Comparison of ENCODE assay signal across 18 mouse cellular contexts in genomic region chr5:34538079-34538478, GRCm38 (mm10). TPM values are rescaled to one million over a fixed set of nuclear protein-coding genes. Genes with fewer than 3 reads are reported as not detected.
DNase-seq lines count a peak whose midpoint lies in the region; ATAC-seq and TF ChIP-seq lines count a peak whose summit lies in the region.
"Had no signal": no experiment of that assay in that cellular context is flagged by ENCODE, and none has a peak within 500 bp of the region (broad histone marks: within the 10 kb centered on the region; RNA-seq: fewer than 3 reads in every experiment).

No protein-coding gene starts in this region.

- TF ChIP-seq POLR2A in spleen, adult 2 months (IDR thresholded peaks at IDR 0.05; ENCODE audit: low read depth, low read length): no peak

- no peak for DNase-seq in kidney, postnatal 0 days (ENCODE audit: low spot score)
- no peak for DNase-seq in kidney, postnatal 14 days
- no peak for DNase-seq in spleen, adult 2 months (ENCODE audit: low read depth in 1 of 2, low spot score in 2 of 2)
- no peak for DNase-seq in spleen, postnatal 4 days (ENCODE audit: low spot score in 2 of 2)
- DNase-seq in midbrain, embryonic 11.5 days (ENCODE audit: low spot score, missing footprints): no peak
- no peak for DNase-seq in layer of hippocampus, adult 2 months (ENCODE audit: low spot score in 2 of 2)
- DNase-seq: cerebellum, adult 11 months; cerebellum, adult 8-10 months; gastrocnemius, postnatal 36 days; heart, adult 11 months; heart, postnatal 14 days had no signal

- H3K4me3 ChIP-seq in kidney, postnatal 0 days (replicated peaks; ENCODE audit: low read depth, low read length): no peak overlapping the region
- H3K4me3 ChIP-seq in spleen, adult 2 months (ENCODE audit: extremely low read depth, insufficient read depth, insufficient read length): peak overlapping the region; percentile 10; the same call in 1 of the 2 replicates
- no peak overlapping the region for H3K4me3 ChIP-seq in brown adipose tissue, adult 24 weeks (ENCODE audit: insufficient read depth, low read depth, low read length)
- H3K4me3 ChIP-seq in midbrain, embryonic 11.5 days (ENCODE audit: low read depth, low read length): no peak overlapping the region
- H3K4me3 ChIP-seq in layer of hippocampus, adult 2 months: no peak overlapping the region
- H3K4me3 ChIP-seq: embryonic facial prominence, embryonic 12.5 days; forebrain, embryonic 15.5 days; heart, embryonic 10.5 days; heart, embryonic 15.5 days; hindbrain, embryonic 13.5 days had no signal

- no peaks in the 10 kb centered on the region for H3K9me3 ChIP-seq in kidney, postnatal 0 days (replicated peaks; ENCODE audit: low read length)
- no peaks in the 10 kb centered on the region for H3K9me3 ChIP-seq in midbrain, embryonic 11.5 days (ENCODE audit: control insufficient read depth, low read length)
- H3K9me3 ChIP-seq: embryonic facial prominence, embryonic 12.5 days; forebrain, embryonic 15.5 days; heart, embryonic 10.5 days; heart, embryonic 15.5 days; hindbrain, embryonic 13.5 days had no signal

- no peak overlapping the region for H3K27ac ChIP-seq in kidney, postnatal 0 days
- peak overlapping the region; percentile 97 for H3K27ac ChIP-seq in spleen, adult 2 months (ENCODE audit: insufficient read depth, low read length)
- H3K27ac ChIP-seq in brown adipose tissue, adult 24 weeks (replicated peaks; ENCODE audit: low read depth, low read length): peak overlapping the region; percentile 23; the same call in 1 of the 2 replicates
- no peak overlapping the region for H3K27ac ChIP-seq in midbrain, embryonic 11.5 days (ENCODE audit: low read depth, low read length)
- no peak overlapping the region for H3K27ac ChIP-seq in layer of hippocampus, adult 2 months
- H3K27ac ChIP-seq: embryonic facial prominence, embryonic 12.5 days; forebrain, embryonic 15.5 days; heart, embryonic 15.5 days; hindbrain, embryonic 13.5 days; hindbrain, postnatal 0 days had no signal

- no peaks in the 10 kb centered on the region for H3K27me3 ChIP-seq in kidney, postnatal 0 days (ENCODE audit: insufficient read depth, low read length)
- H3K27me3 ChIP-seq in spleen, adult 2 months (ENCODE audit: control insufficient read depth, insufficient read depth, low read length): no peaks in the 10 kb centered on the region
- no peaks in the 10 kb centered on the region for H3K27me3 ChIP-seq in midbrain, embryonic 11.5 days (ENCODE audit: control insufficient read depth, insufficient read depth, low read length)
- H3K27me3 ChIP-seq: embryonic facial prominence, embryonic 12.5 days; forebrain, embryonic 15.5 days; heart, embryonic 15.5 days; hindbrain, embryonic 13.5 days had no signal

- 62% methylated on average over 7 of the region's 7 CpGs for WGBS in kidney, postnatal 0 days
- WGBS in spleen, adult 2 months: 26% methylated on average over 7 of the region's 7 CpGs
- 77% methylated on average over 7 of the region's 7 CpGs for WGBS in midbrain, embryonic 11.5 days

- no peaks in the 10 kb centered on the region for H3K36me3 ChIP-seq in kidney, postnatal 0 days (ENCODE audit: insufficient read depth, low read length)
- H3K36me3 ChIP-seq in spleen, adult 2 months (ENCODE audit: control insufficient read depth, insufficient read depth, low read length): peaks cover 2% of the 10 kb centered on the region; the same call in 1 of the 2 replicates
- no peaks in the 10 kb centered on the region for H3K36me3 ChIP-seq in midbrain, embryonic 11.5 days (ENCODE audit: control insufficient read depth, insufficient read depth, low read length)
- H3K36me3 ChIP-seq: embryonic facial prominence, embryonic 12.5 days; forebrain, embryonic 15.5 days; heart, embryonic 10.5 days; heart, embryonic 15.5 days; hindbrain, embryonic 13.5 days had no signal

- 0 out of 2 replicates have a peak, but pooled peaks have one; percentile 19 for ATAC-seq in kidney, postnatal 0 days (replicated peaks; ENCODE audit: low FRiP score, low read depth)
- no peak for ATAC-seq in midbrain, embryonic 11.5 days (ENCODE audit: low FRiP score)
- ATAC-seq: forebrain, embryonic 15.5 days; hindbrain, postnatal 0 days had no signal

- no peak overlapping the region for H3K4me2 ChIP-seq in kidney, postnatal 0 days (ENCODE audit: low read length)
- no peak overlapping the region for H3K4me2 ChIP-seq in midbrain, embryonic 11.5 days
- H3K4me2 ChIP-seq: embryonic facial prominence, embryonic 12.5 days; forebrain, embryonic 15.5 days; heart, embryonic 15.5 days; hindbrain, embryonic 13.5 days had no signal

- no peak overlapping the region for H3K9ac ChIP-seq in kidney, postnatal 0 days (ENCODE audit: low read depth, low read length)
- no peak overlapping the region for H3K9ac ChIP-seq in midbrain, embryonic 11.5 days (ENCODE audit: low read length)
- H3K9ac ChIP-seq: embryonic facial prominence, embryonic 12.5 days; forebrain, embryonic 15.5 days; heart, embryonic 15.5 days; hindbrain, embryonic 13.5 days had no signal

- H3K4me1 ChIP-seq in kidney, postnatal 0 days (replicated peaks; ENCODE audit: insufficient read depth, low read length): no peaks in the 10 kb centered on the region
- H3K4me1 ChIP-seq in spleen, adult 2 months (ENCODE audit: control insufficient read depth, insufficient read depth, insufficient read length): peaks cover 49% of the 10 kb centered on the region; the same call in 1 of the 2 replicates
- peaks cover 5% of the 10 kb centered on the region for H3K4me1 ChIP-seq in brown adipose tissue, adult 24 weeks (ENCODE audit: control insufficient read depth, insufficient read depth, insufficient read length, low read length)
- no peaks in the 10 kb centered on the region for H3K4me1 ChIP-seq in midbrain, embryonic 11.5 days (ENCODE audit: control insufficient read depth, insufficient read depth, low read length)
- H3K4me1 ChIP-seq: embryonic facial prominence, embryonic 12.5 days; forebrain, embryonic 15.5 days; hindbrain, embryonic 13.5 days had no signal

- no peak for TF ChIP-seq CTCF in kidney, postnatal 0 days (IDR thresholded peaks at IDR 0.05; ENCODE audit: low read depth)
- TF ChIP-seq CTCF in spleen, adult 2 months (IDR thresholded peaks at IDR 0.05; ENCODE audit: extremely low read depth, insufficient read depth, insufficient read length, insufficient replicate concordance): no peak
- TF ChIP-seq CTCF in layer of hippocampus, adult 2 months (conservative IDR thresholded peaks at IDR 0.05): no peak

RNA-seq across cellular contexts. Expression of gene Sh3bp2, which starts 12.4 kb away (rescaled TPM):
- 6.2 and 8.9 TPM in 2 replicates for polyA plus RNA-seq in kidney, postnatal 0 days (2015; fragmentation: Nextera tagmentation; extraction: Ambion mirVana)
- 50.7 and 51.3 TPM in 2 replicates for polyA plus RNA-seq in spleen, adult 2 months (2012; rRNA removed)
- polyA plus RNA-seq in brown adipose tissue, adult 24 weeks (2012; ENCODE audit: insufficient read depth, insufficient read length, missing spikeins): 2.7 and 3.0 TPM in 2 replicates
- polyA plus RNA-seq in midbrain, embryonic 11.5 days (2014; fragmentation: Nextera tagmentation; extraction: Ambion mirVana): 7.0 and 12.4 TPM in 2 replicates
- 1 to 10 TPM; 3.3 to 6.6 TPM for total RNA-seq in layer of hippocampus, adult 2 months (2021)

RNA-seq across cellular contexts. Expression of gene Tnip2, which starts 24.3 kb away (rescaled TPM):
- polyA plus RNA-seq in kidney, postnatal 0 days (2015; fragmentation: Nextera tagmentation; extraction: Ambion mirVana): 16.5 and 17.6 TPM in 2 replicates
- 23.3 and 27.4 TPM in 2 replicates for polyA plus RNA-seq in spleen, adult 2 months (2012; rRNA removed)
- 4.3 and 4.8 TPM in 2 replicates for polyA plus RNA-seq in brown adipose tissue, adult 24 weeks (2012; ENCODE audit: insufficient read depth, insufficient read length, missing spikeins)
- 4.4 and 5.5 TPM in 2 replicates for polyA plus RNA-seq in midbrain, embryonic 11.5 days (2014; fragmentation: Nextera tagmentation; extraction: Ambion mirVana)
- total RNA-seq in layer of hippocampus, adult 2 months (2021): 10 to 100 TPM; 29.9 to 30.9 TPM

RNA-seq across cellular contexts. Expression of gene Add1, which starts 35.4 kb away (rescaled TPM):
- 130 and 143 TPM in 2 replicates for polyA plus RNA-seq in kidney, postnatal 0 days (2015; fragmentation: Nextera tagmentation; extraction: Ambion mirVana)
- 152 and 170 TPM in 2 replicates for polyA plus RNA-seq in spleen, adult 2 months (2012; rRNA removed)
- polyA plus RNA-seq in brown adipose tissue, adult 24 weeks (2012; ENCODE audit: insufficient read depth, insufficient read length, missing spikeins): 62.4 and 72.7 TPM in 2 replicates
- 150 and 160 TPM in 2 replicates for polyA plus RNA-seq in midbrain, embryonic 11.5 days (2014; fragmentation: Nextera tagmentation; extraction: Ambion mirVana)
- total RNA-seq in layer of hippocampus, adult 2 months (2021): 100 to 1,000 TPM; 444 to 448 TPM

Comparison
In these comparisons a context has a peak if more than half of its experiments do, and no peak if none do; other contexts are left out.
1. H3K27ac ChIP-seq: peak in spleen, adult 2 months (single experiment) and brown adipose tissue, adult 24 weeks (single experiment); none in kidney, postnatal 0 days (single experiment), midbrain, embryonic 11.5 days (single experiment) and layer of hippocampus, adult 2 months (single experiment).